Mouse (Mus musculus) testis, adult 2 months (tissue): ENCODE results near the gene Gtf2ird1. TPM values are rescaled to one million over a fixed set of nuclear protein-coding genes. Genes with fewer than 3 reads are reported as not detected.
"Not testable (repeated sequence)": the region's sequence is repeated elsewhere in the genome, so short reads cannot be mapped to it uniquely, and the experiment has no call there.

Experiments
- H3K27ac ChIP-seq: fragments of 200-500 bp; 2 replicates; pipeline ENCODE4 v1.5.1; 2012; ENCODE audit warnings: low read depth, low read length; ENCODE audit not compliant: control insufficient read depth, insufficient read depth
- H3K27me3 ChIP-seq: fragments of 200-500 bp; 2 replicates; pipeline ENCODE4 v1.6.1; 2012; ENCODE audit warnings: mild to moderate bottlenecking, low read length, moderate library complexity; ENCODE audit not compliant: control insufficient read depth, insufficient read depth
- H3K36me3 ChIP-seq: fragments of 200-500 bp; 2 replicates; pipeline ENCODE4 v1.6.1; 2012; ENCODE audit warnings: mild to moderate bottlenecking, low read length; ENCODE audit not compliant: control insufficient read depth, insufficient read depth
- H3K4me1 ChIP-seq: fragments of 200-500 bp; 2 replicates; pipeline ENCODE4 v1.6.1; 2012; ENCODE audit warnings: low read length; ENCODE audit not compliant: control insufficient read depth, insufficient read depth
- H3K4me3 ChIP-seq: fragments of 200-500 bp; 2 replicates; pipeline ENCODE4 v1.5.1; 2012; ENCODE audit warnings: low read depth, mild to moderate bottlenecking, low read length, moderate library complexity, mixed read lengths; ENCODE audit not compliant: control insufficient read depth
- CTCF ChIP-seq: fragments of 200-500 bp; IDR thresholded peaks from 2 replicates; pipeline ENCODE4 v1.5.1; 2012; ENCODE audit warnings: low read depth, mild to moderate bottlenecking, inconsistent platforms, low read length, moderate library complexity; ENCODE audit not compliant: control insufficient read depth, insufficient read depth, insufficient replicate concordance
- POLR2A ChIP-seq: fragments of 200-500 bp; IDR thresholded peaks from 2 replicates; pipeline ENCODE4 v1.6.1; 2012; ENCODE audit warnings: low read depth, mild to moderate bottlenecking, inconsistent platforms, low read length, moderate library complexity; ENCODE audit not compliant: control insufficient read depth
- polyA plus RNA-seq: library from polyadenylated mRNA; depleted of rRNA; stranded (reverse); fragments of >200 nt; gene quantifications from 2 replicates; pipeline ENCODE4 v1.2.3, GENCODE M21; 2012

Gene Gtf2ird1
- polyA plus RNA-seq, 1 experiment, result 29.1 TPM

DNA sequence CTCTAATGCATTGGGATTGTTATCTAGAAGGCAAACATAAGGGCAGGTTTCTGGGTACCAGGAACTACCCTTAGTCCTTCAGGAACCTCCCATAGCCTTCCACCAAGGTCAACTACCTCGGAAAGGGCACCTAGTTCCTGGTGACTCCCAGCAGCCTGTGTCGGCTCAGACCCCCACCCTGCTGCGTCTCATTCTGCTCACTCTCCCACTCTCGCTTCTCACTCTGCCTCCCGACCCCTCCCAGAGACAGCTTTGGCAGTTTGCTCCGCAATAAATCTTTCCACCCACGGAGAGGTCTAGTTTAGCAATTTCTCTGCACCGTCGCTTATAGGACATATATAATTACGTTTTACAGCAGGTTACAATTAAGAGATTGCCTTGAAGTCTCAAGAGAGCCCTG lies 31.5 kb upstream of the Gtf2ird1 start:
- TF ChIP-seq CTCF (no peak), POLR2A (no peak)
- no peaks in the 10 kb centered on the region for H3K27me3 ChIP-seq
- H3K27ac ChIP-seq, result no peak overlapping the region
- peaks cover 7% of the 10 kb centered on the region for H3K4me1 ChIP-seq
- H3K36me3 ChIP-seq, result no peaks in the 10 kb centered on the region
- H3K4me3 ChIP-seq, result no peak overlapping the region

DNA sequence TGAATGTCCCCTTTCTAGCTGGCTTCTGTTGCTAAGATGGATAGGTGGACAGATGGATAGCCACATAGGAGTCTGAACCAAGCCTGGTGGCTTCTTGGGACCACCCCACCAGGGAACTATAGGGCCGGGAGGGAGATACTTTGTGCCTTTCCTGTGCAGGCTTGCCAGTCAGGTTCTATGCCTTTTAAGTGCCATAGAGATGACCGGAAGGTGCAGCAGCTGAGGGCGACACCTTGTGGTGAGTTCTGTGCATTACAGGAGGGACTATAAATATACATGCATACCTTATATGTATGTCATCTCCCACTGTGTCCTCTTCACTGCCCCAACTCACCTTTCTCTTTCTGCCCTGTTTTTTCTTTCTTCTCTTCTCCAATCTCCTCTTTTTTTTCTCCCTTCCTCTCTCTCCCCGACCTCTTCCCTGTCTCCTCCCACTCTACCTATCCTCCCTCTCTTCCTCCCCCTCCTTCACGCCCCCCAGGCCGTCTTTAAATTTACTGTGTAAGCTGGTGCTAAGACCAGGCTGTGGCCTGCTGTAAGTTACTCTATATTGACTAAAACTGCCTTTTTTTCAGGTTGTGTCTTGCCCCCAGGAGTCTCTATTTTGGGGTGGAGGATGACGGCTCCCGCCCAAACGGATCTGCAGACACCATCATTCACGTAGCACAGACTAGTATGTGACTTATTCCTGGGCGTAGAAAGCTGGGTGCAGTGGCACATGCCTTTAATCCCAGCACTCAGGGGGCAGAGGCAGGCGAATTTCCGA lies 29.6 kb upstream of the Gtf2ird1 start:
- TF ChIP-seq CTCF (peak; percentile 98; the same call in 1 of the 2 replicates), POLR2A (no peak)
- Histone ChIP-seq H3K4me3 (no peak overlapping the region), H3K4me1 (peaks cover 7% of the 10 kb centered on the region), H3K27ac (no peak overlapping the region), H3K36me3 (no peaks in the 10 kb centered on the region), H3K27me3 (no peaks in the 10 kb centered on the region)

DNA sequence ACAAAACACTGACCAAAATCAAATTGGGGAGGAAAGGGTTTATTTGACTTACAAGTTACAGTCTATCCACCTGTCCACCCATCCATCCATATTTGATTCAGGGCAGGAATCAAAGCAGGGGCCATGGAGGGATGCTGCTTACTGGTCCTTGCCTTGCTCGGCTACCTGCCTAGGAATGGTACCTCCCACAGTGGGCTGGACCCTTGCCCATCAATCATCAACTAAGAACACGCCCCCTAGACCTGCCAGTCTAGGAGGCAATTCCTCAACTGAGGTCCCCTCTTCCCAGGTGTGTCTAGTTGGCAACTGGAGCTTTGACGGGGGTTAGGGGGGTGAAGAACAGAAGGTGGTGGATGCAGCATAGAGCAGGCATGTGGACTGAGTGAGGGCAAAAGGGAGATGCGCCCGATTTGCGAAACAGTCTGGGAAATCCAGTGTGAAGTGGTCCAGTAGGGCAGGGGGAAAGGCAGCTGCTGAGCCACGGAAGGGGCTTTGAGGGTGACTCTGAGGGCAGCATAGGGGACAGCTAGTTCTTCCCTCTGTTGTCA lies 28.7 kb upstream of the Gtf2ird1 start:
- no peaks in the 10 kb centered on the region for H3K36me3 ChIP-seq
- TF ChIP-seq POLR2A (no peak), CTCF (no peak)
- H3K27ac ChIP-seq, result no peak overlapping the region
- H3K4me3 ChIP-seq, result no peak overlapping the region
- peaks cover 7% of the 10 kb centered on the region for H3K4me1 ChIP-seq
- H3K27me3 ChIP-seq, result no peaks in the 10 kb centered on the region

DNA sequence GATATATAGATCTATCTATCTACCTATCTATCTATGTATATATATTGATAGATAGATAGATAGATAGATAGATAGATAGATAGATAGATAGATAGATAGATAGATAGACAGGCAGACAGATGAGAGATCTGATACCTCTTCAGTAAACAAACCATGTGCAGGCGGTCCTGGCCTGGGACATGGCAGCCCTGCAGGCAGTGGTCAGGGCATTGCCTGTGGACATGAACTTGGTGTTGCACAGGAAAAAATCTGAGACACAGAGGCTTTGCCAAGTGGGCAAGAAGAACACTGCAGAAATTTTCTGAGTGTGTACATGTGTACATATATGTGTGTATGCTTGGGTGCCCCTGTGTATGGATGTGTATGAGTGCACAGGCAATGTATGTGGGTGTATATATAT lies 26.8 kb upstream of the Gtf2ird1 start:
- no peaks in the 10 kb centered on the region for H3K27me3 ChIP-seq
- TF ChIP-seq CTCF (no peak), POLR2A (no peak)
- H3K4me1 ChIP-seq, result peaks cover 7% of the 10 kb centered on the region
- H3K36me3 ChIP-seq, result no peaks in the 10 kb centered on the region
- no peak overlapping the region for H3K4me3 ChIP-seq
- no peak overlapping the region for H3K27ac ChIP-seq

DNA sequence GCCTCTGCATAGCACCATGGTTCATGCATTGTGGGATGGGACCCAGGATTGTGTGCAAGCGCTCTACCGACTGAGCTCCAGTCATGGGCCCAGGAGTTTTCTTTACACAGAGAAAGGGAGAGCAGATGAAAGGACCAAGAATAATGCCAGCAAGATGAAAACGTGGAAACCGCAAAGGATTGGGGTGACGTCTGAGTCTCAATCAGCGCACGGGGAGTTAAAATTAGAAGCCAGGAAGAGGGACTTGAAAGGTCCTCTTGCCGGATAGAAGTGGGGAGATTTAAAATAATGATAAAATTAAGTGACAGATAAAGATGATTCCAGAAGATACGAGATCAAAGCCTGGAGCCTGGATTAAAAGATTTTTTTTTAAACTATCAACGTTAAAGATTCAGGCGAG lies 25.8 kb upstream of the Gtf2ird1 start:
- Histone ChIP-seq H3K27me3 (no peaks in the 10 kb centered on the region), H3K4me1 (peaks cover 7% of the 10 kb centered on the region), H3K27ac (no peak overlapping the region), H3K36me3 (no peaks in the 10 kb centered on the region), H3K4me3 (no peak overlapping the region)
- no peak for TF ChIP-seq POLR2A
- TF ChIP-seq CTCF, result no peak

DNA sequence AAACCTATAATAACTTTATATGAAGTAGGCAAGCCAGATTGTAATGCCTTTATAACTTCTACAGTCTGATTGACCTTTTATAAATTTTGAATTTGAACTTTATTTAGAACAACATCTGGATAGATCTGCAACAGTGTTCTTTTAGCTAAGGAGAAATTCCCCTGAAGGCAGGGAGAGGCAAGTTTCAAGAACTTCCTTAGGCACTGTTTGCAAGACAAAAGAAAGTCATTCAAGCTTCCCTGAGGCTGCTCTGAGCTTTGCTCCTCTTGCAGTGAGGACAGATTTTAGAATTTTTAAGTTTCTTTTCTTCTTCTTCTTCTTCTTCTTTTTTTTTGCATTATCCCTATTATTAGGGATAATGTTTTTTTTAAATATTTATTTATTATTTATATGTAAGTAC lies 22.4 kb upstream of the Gtf2ird1 start:
- not testable (repeated sequence) for H3K4me1 ChIP-seq, H3K27me3 ChIP-seq, H3K4me3 ChIP-seq, H3K36me3 ChIP-seq, H3K27ac ChIP-seq

DNA sequence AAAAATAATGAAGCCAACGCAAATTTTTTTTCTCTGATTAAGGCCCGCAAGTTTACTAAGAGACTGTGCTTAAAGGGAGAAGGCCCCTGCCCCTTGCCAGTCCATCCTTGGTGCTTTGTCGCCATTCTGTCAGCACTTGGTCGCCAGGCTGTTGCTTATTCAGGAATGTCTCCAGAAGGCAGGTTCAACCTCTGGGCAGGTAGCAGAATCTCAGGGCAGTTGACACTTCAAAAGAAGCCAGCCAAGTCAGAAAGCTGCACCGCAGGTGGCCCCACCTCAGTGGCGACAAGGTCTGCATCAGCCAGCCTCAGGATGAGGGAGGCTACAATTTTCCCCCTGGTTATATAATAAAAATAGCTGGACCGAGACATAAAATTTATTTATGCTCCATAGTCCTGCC lies 19.2 kb upstream of the Gtf2ird1 start:
- not testable (repeated sequence) for H3K27ac ChIP-seq, H3K27me3 ChIP-seq, H3K36me3 ChIP-seq, H3K4me1 ChIP-seq, H3K4me3 ChIP-seq
